Mouse (Mus musculus): Measurements from ENCODE around the gene Gli2. TPM values are rescaled to one million over a fixed set of nuclear protein-coding genes. Genes with fewer than 3 reads are reported as not detected.

Gene Gli2
- polyA plus RNA-seq (2015; fragmentation: Nextera tagmentation; extraction: Ambion mirVana): 0.22 and 0.75 TPM in 2 replicates

- 1% methylated on average over 40 of the region's 42 CpGs for WGBS (ENCODE audit: insufficient replicate concordance)
- peaks cover 77% of the 10 kb centered on the region for H3K27me3 ChIP-seq
- DNase-seq: peak; percentile 15
These were observed at the start of gene Gli2 for GRCm38 (mm10) chr1:119053402-119053841. Gene Gli2, minus strand, starts transcription at chr1:119053619.

GRCm38 (mm10) chr1:119097921-119098521, 44.6 kb upstream of the Gli2 start:
- no peak overlapping the region for H3K27ac ChIP-seq
- H3K9ac ChIP-seq: no peak overlapping the region
- no peak for ATAC-seq (ENCODE audit: low read depth)
- no peak overlapping the region for H3K4me2 ChIP-seq
- H3K27me3 ChIP-seq: no peaks in the 10 kb centered on the region
- no peak overlapping the region for H3K4me3 ChIP-seq (replicated peaks)
- WGBS (ENCODE audit: insufficient replicate concordance): 43% methylated on average over 13 of the region's 13 CpGs
- no peaks in the 10 kb centered on the region for H3K36me3 ChIP-seq
- H3K4me1 ChIP-seq (replicated peaks): no peaks in the 10 kb centered on the region
- no peaks in the 10 kb centered on the region for H3K9me3 ChIP-seq (replicated peaks)
- DNase-seq: no peak

More at GRCm38 (mm10) chr1:119053402-119053841, at the start of gene Gli2:
- Histone ChIP-seq H3K9me3 (replicated peaks) (no peaks in the 10 kb centered on the region), H3K36me3 (no peaks in the 10 kb centered on the region), H3K27ac (no peak within 1 kb of the TSS), H3K9ac (peak within 1 kb of the TSS; percentile 33; the same call in 1 of the 2 replicates), H3K4me3 (replicated peaks) (peak within 1 kb of the TSS; percentile 49), H3K4me1 (replicated peaks) (0 out of 2 replicates have a peak, but pooled peaks cover 5% of the 10 kb centered on the region), H3K4me2 (peak within 1 kb of the TSS; percentile 68)
- ATAC-seq (ENCODE audit: low read depth): peak; percentile 41; the same call in 1 of the 2 replicates

GRCm38 (mm10) chr1:119093739-119094138, 40.3 kb upstream of the Gli2 start:
- no peaks in the 10 kb centered on the region for H3K4me1 ChIP-seq (replicated peaks)
- ATAC-seq (ENCODE audit: low read depth): no peak
- H3K9me3 ChIP-seq (replicated peaks): no peaks in the 10 kb centered on the region
- H3K36me3 ChIP-seq: no peaks in the 10 kb centered on the region
- H3K27ac ChIP-seq: no peak overlapping the region
- no peaks in the 10 kb centered on the region for H3K27me3 ChIP-seq
- H3K9ac ChIP-seq: no peak overlapping the region
- no peak overlapping the region for H3K4me3 ChIP-seq (replicated peaks)
- no peak overlapping the region for H3K4me2 ChIP-seq
- peak; percentile 8 for DNase-seq
- WGBS (ENCODE audit: insufficient replicate concordance): 8% methylated on average over 8 of the region's 8 CpGs

GRCm38 (mm10) chr1:119089887-119090620, 36.6 kb upstream of the Gli2 start:
- WGBS (ENCODE audit: insufficient replicate concordance): 65% methylated on average over 18 of the region's 18 CpGs
- no peak for DNase-seq

GRCm38 (mm10) chr1:119087539-119087938, 34.1 kb upstream of the Gli2 start:
- ATAC-seq (ENCODE audit: low read depth) (0 out of 2 replicates have a peak, but pooled peaks have one; percentile 55), DNase-seq (peak; percentile 26)
- Histone ChIP-seq H3K4me2 (no peak overlapping the region), H3K27me3 (no peaks in the 10 kb centered on the region), H3K36me3 (no peaks in the 10 kb centered on the region), H3K9me3 (replicated peaks) (no peaks in the 10 kb centered on the region), H3K9ac (no peak overlapping the region), H3K27ac (no peak overlapping the region), H3K4me3 (replicated peaks) (no peak overlapping the region), H3K4me1 (replicated peaks) (peaks cover 6% of the 10 kb centered on the region)
- 9% methylated on average over 3 of the region's 3 CpGs for WGBS (ENCODE audit: insufficient replicate concordance)

More at GRCm38 (mm10) chr1:119089887-119090620, 36.6 kb upstream of the Gli2 start:
- Histone ChIP-seq H3K9ac (no peak overlapping the region), H3K4me2 (no peak overlapping the region), H3K27ac (no peak overlapping the region), H3K27me3 (no peaks in the 10 kb centered on the region), H3K36me3 (no peaks in the 10 kb centered on the region), H3K9me3 (replicated peaks) (no peaks in the 10 kb centered on the region), H3K4me3 (replicated peaks) (no peak overlapping the region), H3K4me1 (replicated peaks) (peaks cover 6% of the 10 kb centered on the region)
- ATAC-seq (ENCODE audit: low read depth): no peak

- no peaks in the 10 kb centered on the region for H3K27me3 ChIP-seq
- H3K27ac ChIP-seq: no peak overlapping the region
- H3K9me3 ChIP-seq (replicated peaks): no peaks in the 10 kb centered on the region
- H3K4me3 ChIP-seq (replicated peaks): no peak overlapping the region
- H3K4me2 ChIP-seq: no peak overlapping the region
- H3K4me1 ChIP-seq (replicated peaks): peaks cover 6% of the 10 kb centered on the region
- DNase-seq (no peak), ATAC-seq (ENCODE audit: low read depth) (no peak)
- H3K36me3 ChIP-seq: no peaks in the 10 kb centered on the region
- no peak overlapping the region for H3K9ac ChIP-seq
- 41% methylated on average over 10 of the region's 10 CpGs for WGBS (ENCODE audit: insufficient replicate concordance)
These were observed 32.4 kb upstream of the Gli2 start for GRCm38 (mm10) chr1:119085771-119086170.

GRCm38 (mm10) chr1:119083468-119083921, 30.1 kb upstream of the Gli2 start:
- Histone ChIP-seq H3K9me3 (replicated peaks) (no peaks in the 10 kb centered on the region), H3K4me1 (replicated peaks) (peaks cover 6% of the 10 kb centered on the region), H3K36me3 (no peaks in the 10 kb centered on the region), H3K9ac (no peak overlapping the region), H3K4me3 (replicated peaks) (no peak overlapping the region), H3K4me2 (peak overlapping the region; percentile 28; the same call in 1 of the 2 replicates), H3K27me3 (no peaks in the 10 kb centered on the region), H3K27ac (no peak overlapping the region)
- WGBS (ENCODE audit: insufficient replicate concordance): 19% methylated on average over 10 of the region's 10 CpGs
- ATAC-seq (ENCODE audit: low read depth): no peak
- DNase-seq: no peak

- H3K9ac ChIP-seq: no peak overlapping the region
- WGBS (ENCODE audit: insufficient replicate concordance): 36% methylated on average over 12 of the region's 12 CpGs
- H3K4me3 ChIP-seq (replicated peaks): no peak overlapping the region
- H3K27ac ChIP-seq: no peak overlapping the region
- DNase-seq: no peak
- H3K4me2 ChIP-seq: no peak overlapping the region
- peaks cover 6% of the 10 kb centered on the region for H3K4me1 ChIP-seq (replicated peaks)
- no peak for ATAC-seq (ENCODE audit: low read depth)
- H3K9me3 ChIP-seq (replicated peaks): no peaks in the 10 kb centered on the region
- H3K36me3 ChIP-seq: no peaks in the 10 kb centered on the region
- H3K27me3 ChIP-seq: peaks cover 8% of the 10 kb centered on the region
These were observed 29.0 kb upstream of the Gli2 start for GRCm38 (mm10) chr1:119082231-119082991.

GRCm38 (mm10) chr1:119077933-119078332, 24.5 kb upstream of the Gli2 start:
- Histone ChIP-seq H3K36me3 (no peaks in the 10 kb centered on the region), H3K4me2 (no peak overlapping the region), H3K9ac (no peak overlapping the region), H3K27ac (no peak overlapping the region), H3K9me3 (replicated peaks) (no peaks in the 10 kb centered on the region), H3K4me3 (replicated peaks) (no peak overlapping the region), H3K27me3 (peaks cover 22% of the 10 kb centered on the region), H3K4me1 (replicated peaks) (no peaks in the 10 kb centered on the region)
- 72% methylated on average over 7 of the region's 7 CpGs for WGBS (ENCODE audit: insufficient replicate concordance)
- no peak for DNase-seq
- ATAC-seq (ENCODE audit: low read depth): no peak

GRCm38 (mm10) chr1:119076333-119076732, 22.9 kb upstream of the Gli2 start:
- Histone ChIP-seq H3K27me3 (peaks cover 22% of the 10 kb centered on the region), H3K27ac (no peak overlapping the region), H3K4me3 (replicated peaks) (no peak overlapping the region), H3K36me3 (no peaks in the 10 kb centered on the region), H3K4me1 (replicated peaks) (no peaks in the 10 kb centered on the region), H3K4me2 (no peak overlapping the region), H3K9ac (no peak overlapping the region), H3K9me3 (replicated peaks) (no peaks in the 10 kb centered on the region)
- 54% methylated on average over 4 of the region's 4 CpGs for WGBS (ENCODE audit: insufficient replicate concordance)
- DNase-seq (no peak), ATAC-seq (ENCODE audit: low read depth) (no peak)

- H3K4me3 ChIP-seq (replicated peaks): no peak overlapping the region
- H3K27ac ChIP-seq: no peak overlapping the region
- WGBS (ENCODE audit: insufficient replicate concordance): 43% methylated on average over 3 of the region's 3 CpGs
- DNase-seq: no peak
- H3K36me3 ChIP-seq: no peaks in the 10 kb centered on the region
- H3K4me1 ChIP-seq (replicated peaks): no peaks in the 10 kb centered on the region
- no peak for ATAC-seq (ENCODE audit: low read depth)
- no peak overlapping the region for H3K4me2 ChIP-seq
- H3K9me3 ChIP-seq (replicated peaks): no peaks in the 10 kb centered on the region
- peaks cover 22% of the 10 kb centered on the region for H3K27me3 ChIP-seq
- H3K9ac ChIP-seq: no peak overlapping the region
These were observed 22.5 kb upstream of the Gli2 start for GRCm38 (mm10) chr1:119075916-119076315.
